Mouse (Mus musculus) midbrain, embryonic 15.5 days (tissue): ENCODE results near the gene Grk5. TPM values are rescaled to one million over a fixed set of nuclear protein-coding genes. Genes with fewer than 3 reads are reported as not detected.

Source experiments
- ATAC-seq: fragments of 200-750 bp; cut with Nextera tagmentation; replicated peaks from 2 replicates; pipeline ENCODE4 v1.8.0; 2017; ENCODE audit warnings: moderate TSS enrichment
- H3K27ac ChIP-seq: fragments of 300-500 bp; sonication (generic); 2 replicates; pipeline ENCODE4 v1.5.1; 2015; ENCODE audit warnings: mild to moderate bottlenecking, inconsistent platforms
- H3K27me3 ChIP-seq: fragments of 300-500 bp; sonication (generic); replicated peaks from 2 replicates; pipeline ENCODE4 v1.6.1; 2015; ENCODE audit warnings: inconsistent platforms
- H3K36me3 ChIP-seq: fragments of 300-500 bp; sonication (generic); replicated peaks from 2 replicates; pipeline ENCODE4 v1.6.1; 2015; ENCODE audit warnings: inconsistent platforms
- H3K4me1 ChIP-seq: fragments of 300-500 bp; sonication (generic); 2 replicates; pipeline ENCODE4 v1.6.1; 2015; ENCODE audit warnings: inconsistent platforms
- H3K4me2 ChIP-seq: fragments of 300-500 bp; sonication (generic); 2 replicates; pipeline ENCODE4 v1.6.1; 2015; ENCODE audit warnings: inconsistent platforms, mild to moderate bottlenecking, moderate library complexity
- H3K4me3 ChIP-seq: fragments of 300-500 bp; sonication (generic); 2 replicates; pipeline ENCODE4 v1.5.1; 2015; ENCODE audit warnings: mild to moderate bottlenecking, inconsistent platforms
- H3K9ac ChIP-seq: fragments of 300-500 bp; sonication (generic); 2 replicates; pipeline ENCODE4 v1.6.1; 2015; ENCODE audit warnings: mild to moderate bottlenecking, inconsistent platforms
- H3K9me3 ChIP-seq: fragments of 300-500 bp; sonication (generic); 2 replicates; pipeline ENCODE4 v1.6.1; 2016; ENCODE audit warnings: inconsistent platforms
- WGBS: fragments of 180-500 bp; shearing (Covaris S2); methylation state at CpG from one replicate; pipeline ENCODE4 v1.1.7; 2015; ENCODE audit warnings: mixed read lengths; 5-methylcytosine and 5-hydroxymethylcytosine counted together
- polyA plus RNA-seq: library from polyadenylated mRNA; unstranded; fragments of >200 nt; fragmentation: Nextera tagmentation; extraction: Ambion mirVana; gene quantifications from 2 replicates; pipeline ENCODE4 v1.2.1, GENCODE M21; 2015

Grk5 gene
- polyA plus RNA-seq, 1 experiment from 2014 or later = 2.5 TPM

GRCm38 (mm10) chr19:60889101-60889713, 342 bp upstream of the Grk5 start:
- H3K36me3 ChIP-seq = no peaks in the 10 kb centered on the region
- H3K4me1 ChIP-seq = peaks cover 24% of the 10 kb centered on the region
- 0 out of 2 replicates have a peak, but pooled peaks have one; percentile 5 for ATAC-seq

GRCm38 (mm10) chr19:60890391-60891122, 1.0 kb downstream of the Grk5 start:
- Histone ChIP-seq H3K27me3 (no peaks in the 10 kb centered on the region), H3K9me3 (no peaks in the 10 kb centered on the region), H3K36me3 (no peaks in the 10 kb centered on the region), H3K4me2 (peak overlapping the region; percentile 58), H3K9ac (peak overlapping the region; percentile 78), H3K4me3 (peak overlapping the region; percentile 82), H3K27ac (peak overlapping the region; percentile 93), H3K4me1 (peaks cover 24% of the 10 kb centered on the region)
- peak; percentile 79 for ATAC-seq
- WGBS = under 1% methylated on average over 37 of the region's 41 CpGs

More at GRCm38 (mm10) chr19:60889101-60889713, 342 bp upstream of the Grk5 start:
- H3K4me3 ChIP-seq = peak overlapping the region; percentile 82
- H3K27me3 ChIP-seq = no peaks in the 10 kb centered on the region
- peak overlapping the region; percentile 93 for H3K27ac ChIP-seq
- 3% methylated on average over 17 of the region's 17 CpGs for WGBS
- H3K9me3 ChIP-seq = no peaks in the 10 kb centered on the region
- peak overlapping the region; percentile 66 for H3K9ac ChIP-seq
- peak overlapping the region; percentile 51 for H3K4me2 ChIP-seq

DNA sequence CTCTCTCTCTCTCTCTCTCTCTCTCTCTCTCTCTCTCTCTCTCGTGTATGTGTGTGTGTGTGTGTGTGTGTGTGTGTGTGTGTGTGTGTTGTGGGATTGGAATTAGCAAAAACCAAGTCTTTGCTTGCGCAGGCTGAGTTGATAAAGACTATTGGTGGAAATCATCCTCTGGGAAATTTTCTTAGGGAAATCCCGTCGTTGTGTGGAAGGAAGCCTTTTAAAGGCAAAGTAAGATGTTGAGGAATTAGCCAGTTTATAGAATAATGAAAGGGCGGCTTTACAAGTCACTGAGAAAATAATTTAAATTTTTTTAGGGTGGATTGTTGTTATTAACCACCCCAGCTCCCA, 1.5 kb downstream of the Grk5 start:
- Histone ChIP-seq H3K27me3 (no peaks in the 10 kb centered on the region), H3K27ac (no peak overlapping the region), H3K4me1 (peaks cover 24% of the 10 kb centered on the region), H3K36me3 (no peaks in the 10 kb centered on the region), H3K9ac (peak overlapping the region; percentile 11), H3K9me3 (no peaks in the 10 kb centered on the region), H3K4me2 (peak overlapping the region; percentile 58), H3K4me3 (peak overlapping the region; percentile 82)
- no peak for ATAC-seq
- 9% methylated on average over 4 of the region's 5 CpGs for whole genome bisulfite sequencing

GRCm38 (mm10) chr19:60891934-60892547, 2.5 kb downstream of the Grk5 start:
- 34% methylated on average over 1 of the region's 1 CpGs for WGBS
- Histone ChIP-seq H3K27ac (no peak overlapping the region), H3K4me3 (0 out of 2 replicates have a peak overlapping the region, but pooled peaks have one; percentile 82), H3K27me3 (no peaks in the 10 kb centered on the region), H3K4me2 (peak overlapping the region; percentile 58), H3K36me3 (no peaks in the 10 kb centered on the region), H3K9ac (no peak overlapping the region), H3K9me3 (no peaks in the 10 kb centered on the region), H3K4me1 (peaks cover 24% of the 10 kb centered on the region)
- ATAC-seq = no peak

DNA sequence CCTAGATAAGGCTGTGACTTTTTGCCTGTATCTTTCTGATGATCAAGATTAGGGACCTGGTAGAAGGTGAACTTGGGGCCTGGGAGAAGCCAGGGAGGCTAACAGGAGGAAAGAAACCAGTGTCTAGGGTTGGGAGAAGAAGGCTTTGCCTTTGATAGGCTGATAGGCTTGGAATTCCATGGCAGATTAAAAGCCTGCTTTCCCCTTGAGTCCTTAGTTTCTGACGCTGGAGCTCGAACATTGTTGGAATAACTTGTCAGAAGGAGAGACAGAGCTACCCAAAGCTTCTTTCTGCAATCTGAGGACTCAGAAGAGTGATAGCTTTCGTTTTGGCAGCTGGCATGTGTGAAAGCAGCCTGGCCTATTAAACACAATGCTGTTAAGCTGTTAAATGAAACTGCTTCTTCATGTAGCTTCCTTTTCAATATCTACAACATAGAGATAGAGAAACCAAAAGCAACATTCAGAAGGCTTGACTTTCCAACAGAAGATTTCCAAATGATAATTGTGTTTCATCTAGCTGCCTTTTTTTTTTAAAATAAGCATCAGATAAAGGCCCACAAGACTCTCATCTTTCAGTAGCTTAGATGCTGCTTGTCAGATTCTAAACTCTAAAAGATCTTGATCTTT, 5.8 kb downstream of the Grk5 start:
- no peak for ATAC-seq
- Histone ChIP-seq H3K36me3 (no peaks in the 10 kb centered on the region), H3K9ac (no peak overlapping the region), H3K4me2 (no peak overlapping the region), H3K4me1 (peaks cover 17% of the 10 kb centered on the region), H3K27me3 (no peaks in the 10 kb centered on the region), H3K27ac (no peak overlapping the region), H3K4me3 (no peak overlapping the region), H3K9me3 (no peaks in the 10 kb centered on the region)
- 16% methylated on average over 3 of the region's 3 CpGs for WGBS

DNA sequence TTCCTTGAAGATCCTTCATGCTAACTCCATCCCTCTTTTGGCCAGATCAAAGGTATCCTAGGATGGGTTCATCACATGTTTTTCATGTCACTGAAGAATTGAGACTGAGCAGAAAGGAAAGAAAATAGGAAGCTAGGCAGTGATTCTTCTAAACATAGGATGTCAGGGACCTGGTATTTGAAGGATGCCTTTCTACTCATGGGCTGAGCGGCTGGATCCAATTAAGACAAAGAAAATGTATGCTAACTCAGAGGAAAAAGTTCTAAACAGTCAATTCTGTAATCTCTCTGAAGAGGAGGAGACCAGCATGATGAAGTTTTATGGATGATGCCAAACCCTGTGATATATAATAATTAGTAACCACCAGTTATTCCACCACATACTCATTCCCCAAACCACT, 13.6 kb downstream of the Grk5 start:
- no peaks in the 10 kb centered on the region for H3K9me3 ChIP-seq
- no peak for ATAC-seq

DNA sequence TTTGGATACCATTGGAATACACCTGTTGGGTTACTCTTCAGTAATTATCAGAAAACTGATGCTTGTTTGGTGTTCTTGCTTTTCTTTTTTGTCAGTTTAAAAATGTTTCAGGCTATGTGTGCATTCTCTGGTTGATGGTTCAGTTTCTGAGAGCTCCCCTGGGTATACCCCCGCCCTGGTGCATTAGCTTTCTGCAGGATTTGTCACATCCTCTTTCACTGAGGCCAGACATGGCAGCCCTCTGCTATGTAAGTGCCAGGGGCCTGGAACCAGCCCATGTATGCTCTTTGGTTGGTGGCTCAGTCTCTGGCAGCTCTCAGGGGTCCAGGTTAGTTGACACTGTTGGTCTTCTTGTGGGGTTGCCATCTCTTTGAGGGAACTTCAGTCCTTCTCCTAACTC, 14.4 kb downstream of the Grk5 start:
- H3K9me3 ChIP-seq = no peaks in the 10 kb centered on the region
- WGBS = 96% methylated on average over 1 of the region's 1 CpGs
- no peak overlapping the region for H3K27ac ChIP-seq
- H3K4me2 ChIP-seq = no peak overlapping the region
- H3K36me3 ChIP-seq = no peaks in the 10 kb centered on the region
- ATAC-seq = no peak
- no peaks in the 10 kb centered on the region for H3K27me3 ChIP-seq
- no peaks in the 10 kb centered on the region for H3K4me1 ChIP-seq
- H3K4me3 ChIP-seq = no peak overlapping the region
- H3K9ac ChIP-seq = no peak overlapping the region

More for the DNA sequence above, 13.6 kb downstream of the Grk5 start:
- Histone ChIP-seq H3K9ac (no peak overlapping the region), H3K36me3 (no peaks in the 10 kb centered on the region), H3K27ac (no peak overlapping the region), H3K4me2 (no peak overlapping the region), H3K4me3 (no peak overlapping the region), H3K27me3 (no peaks in the 10 kb centered on the region), H3K4me1 (no peaks in the 10 kb centered on the region)
- WGBS = 81% methylated on average over 1 of the region's 1 CpGs

- H3K36me3 ChIP-seq = no peaks in the 10 kb centered on the region
- H3K4me3 ChIP-seq = no peak overlapping the region
- H3K27me3 ChIP-seq = no peaks in the 10 kb centered on the region
- H3K9me3 ChIP-seq = no peaks in the 10 kb centered on the region
- WGBS = 96% methylated on average over 5 of the region's 5 CpGs
- no peak overlapping the region for H3K4me2 ChIP-seq
- H3K4me1 ChIP-seq = no peaks in the 10 kb centered on the region
- H3K27ac ChIP-seq = no peak overlapping the region
- ATAC-seq = no peak
- no peak overlapping the region for H3K9ac ChIP-seq
Observed at GRCm38 (mm10) chr19:60905477-60905876, 15.9 kb downstream of the Grk5 start.

GRCm38 (mm10) chr19:60910304-60910703, 20.8 kb downstream of the Grk5 start:
- no peaks in the 10 kb centered on the region for H3K27me3 ChIP-seq
- no peak overlapping the region for H3K9ac ChIP-seq
- ATAC-seq = no peak
- no peaks in the 10 kb centered on the region for H3K36me3 ChIP-seq
- no peak overlapping the region for H3K4me3 ChIP-seq
- H3K4me2 ChIP-seq = no peak overlapping the region
- H3K4me1 ChIP-seq = no peaks in the 10 kb centered on the region
- H3K9me3 ChIP-seq = no peaks in the 10 kb centered on the region
- no peak overlapping the region for H3K27ac ChIP-seq

DNA sequence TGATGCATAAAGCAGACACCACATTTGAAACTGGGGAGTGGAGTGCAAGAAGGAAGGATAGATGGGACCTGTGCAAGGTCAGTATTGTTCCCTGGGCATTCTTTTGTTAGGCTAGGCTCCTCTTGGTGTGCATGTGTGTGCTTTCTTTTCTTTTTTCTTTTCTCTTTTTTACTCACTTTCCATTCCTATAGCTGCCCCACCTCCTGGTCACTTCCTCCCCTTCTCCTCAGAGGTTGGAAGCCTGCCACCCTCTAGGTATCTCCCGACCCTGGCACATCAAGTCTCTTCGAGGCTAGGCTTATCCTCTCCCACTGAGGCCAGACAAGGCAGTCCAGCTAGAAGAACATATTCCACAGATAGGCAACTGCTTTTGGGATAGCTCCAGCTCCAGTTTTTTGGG, 22.1 kb downstream of the Grk5 start:
- Histone ChIP-seq H3K4me2 (no peak overlapping the region), H3K4me1 (no peaks in the 10 kb centered on the region), H3K9me3 (no peaks in the 10 kb centered on the region), H3K9ac (no peak overlapping the region), H3K27me3 (no peaks in the 10 kb centered on the region), H3K4me3 (no peak overlapping the region), H3K36me3 (no peaks in the 10 kb centered on the region), H3K27ac (no peak overlapping the region)
- 81% methylated on average over 2 of the region's 2 CpGs for WGBS
- ATAC-seq = no peak

DNA sequence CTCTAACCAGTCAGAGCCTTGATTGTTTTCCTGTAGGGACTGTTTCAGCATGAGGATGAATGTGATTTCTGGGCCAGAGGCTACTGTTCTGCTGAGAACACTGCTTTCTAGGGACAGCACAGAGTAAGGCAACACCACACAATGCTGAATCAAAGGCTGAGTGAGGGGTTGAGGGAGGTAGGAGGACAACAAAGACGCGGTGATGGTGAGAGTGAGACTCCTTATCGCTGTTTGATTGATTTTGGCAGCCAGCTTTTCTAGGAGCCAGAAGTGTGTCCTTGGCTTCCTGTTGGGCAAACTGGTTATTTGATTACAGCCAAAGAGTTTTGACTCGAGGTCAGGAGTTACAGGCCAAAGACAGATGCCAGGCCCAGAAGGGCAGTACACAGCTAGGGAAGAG, 25.7 kb downstream of the Grk5 start:
- Histone ChIP-seq H3K4me1 (no peaks in the 10 kb centered on the region), H3K4me3 (no peak overlapping the region), H3K9ac (no peak overlapping the region), H3K4me2 (no peak overlapping the region), H3K27ac (no peak overlapping the region), H3K27me3 (no peaks in the 10 kb centered on the region), H3K9me3 (no peaks in the 10 kb centered on the region), H3K36me3 (no peaks in the 10 kb centered on the region)
- no peak for ATAC-seq
- 81% methylated on average over 4 of the region's 4 CpGs for WGBS

DNA sequence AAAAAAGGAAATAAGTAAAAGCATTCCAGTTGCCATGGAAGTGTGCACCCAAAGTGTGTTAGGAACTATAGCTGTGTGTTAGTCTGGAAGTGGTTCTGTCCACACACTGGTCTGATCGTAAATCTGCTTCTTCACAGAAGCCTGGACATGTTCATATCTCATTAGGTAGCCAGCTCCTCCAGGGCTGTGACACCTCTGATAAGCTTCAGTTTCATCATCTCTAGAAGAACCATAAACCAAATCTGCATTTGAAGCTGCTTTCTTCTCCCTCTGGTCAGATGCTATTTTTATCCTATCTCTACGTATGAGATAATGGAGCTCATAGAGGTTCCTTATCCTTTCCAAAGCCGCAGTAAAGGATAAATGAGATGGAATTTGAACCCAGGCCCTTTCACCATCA, 26.3 kb downstream of the Grk5 start:
- Histone ChIP-seq H3K27me3 (no peaks in the 10 kb centered on the region), H3K9me3 (no peaks in the 10 kb centered on the region), H3K9ac (no peak overlapping the region), H3K4me1 (no peaks in the 10 kb centered on the region), H3K4me3 (no peak overlapping the region), H3K27ac (no peak overlapping the region), H3K4me2 (no peak overlapping the region), H3K36me3 (no peaks in the 10 kb centered on the region)
- no peak for ATAC-seq
- 95% methylated on average over 3 of the region's 3 CpGs for WGBS
